Mouse (Mus musculus) CD4-positive helper T cell, adult 2 months (primary cell): ENCODE measurements around the gene Add3.
"Not testable (repeated sequence)": the region's sequence is repeated elsewhere in the genome, so short reads cannot be mapped to it uniquely, and the experiment has no call there.

Experiments used
- DNase-seq: peaks from one replicate; pipeline ENCODE4 v3.0.0-alpha.2; 2012; ENCODE audit warnings: low read depth, missing footprints, low spot score

Add3 gene

DNA sequence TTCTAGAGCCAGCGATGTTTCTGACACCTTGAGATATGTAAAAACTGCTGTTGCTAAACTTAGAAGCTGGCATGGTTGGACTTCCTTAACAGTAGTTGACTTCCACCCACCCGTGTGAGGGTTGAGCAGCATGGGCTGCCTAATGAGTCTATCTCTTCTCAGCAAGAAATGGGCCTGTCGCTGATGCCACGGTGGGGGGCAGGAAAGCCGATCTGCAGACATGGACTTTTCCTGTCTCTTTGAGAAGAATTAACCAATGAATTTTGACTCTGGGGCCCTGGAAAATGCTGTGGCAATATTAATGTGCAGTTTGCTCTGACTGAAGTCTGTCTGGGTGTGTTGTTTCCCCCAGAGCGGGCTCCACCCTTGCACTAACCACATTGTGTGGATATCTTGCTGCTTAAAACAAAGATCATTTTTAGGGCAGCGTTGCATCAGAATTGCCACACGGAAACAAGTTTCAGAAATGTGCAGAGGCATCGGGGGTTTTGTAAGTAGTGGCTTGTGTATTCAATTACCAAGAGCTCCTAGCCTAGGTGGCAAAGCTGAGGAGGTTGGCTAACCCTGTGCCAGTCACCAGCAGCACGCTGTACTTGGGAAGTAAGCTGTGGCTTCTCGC is 53.8 kb downstream of the Add3 start:
- DNase-seq: peak; percentile 84

DNA sequence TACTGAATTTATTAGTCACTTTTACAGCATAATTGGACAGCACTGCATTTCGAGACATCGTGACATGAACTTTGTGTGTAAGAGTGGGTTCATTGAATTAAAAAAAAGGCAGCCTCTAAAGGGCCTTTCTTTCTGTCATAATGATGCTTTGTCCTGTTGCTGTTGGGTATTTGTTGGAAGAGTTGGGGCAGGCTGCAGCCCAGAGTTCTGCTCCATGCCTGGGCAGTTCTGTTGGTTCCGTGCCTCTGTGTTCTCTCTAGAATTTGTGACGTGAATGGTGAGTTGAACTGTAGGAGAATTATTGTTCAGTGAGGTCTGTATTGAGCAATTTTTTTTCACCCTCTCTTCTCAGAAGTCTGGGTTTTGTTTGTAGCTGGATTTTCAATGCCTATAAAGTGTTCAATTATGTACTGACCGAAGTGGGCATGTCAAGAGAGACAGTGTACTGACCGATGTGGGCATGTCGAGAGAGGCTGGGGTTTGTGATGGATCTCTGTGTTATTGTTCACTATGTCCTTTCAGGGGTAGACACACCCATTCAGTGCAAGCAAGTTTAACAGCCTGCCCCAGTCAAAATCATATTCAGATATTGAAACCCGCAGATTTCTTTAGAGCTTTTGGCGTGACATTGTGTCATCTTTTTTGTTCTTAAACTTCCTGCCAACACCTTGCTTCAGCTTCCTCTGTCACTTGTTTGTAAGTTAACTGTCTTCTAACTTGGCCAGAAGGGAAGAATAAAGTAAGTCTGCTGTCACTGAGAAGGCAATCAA is 54.7 kb downstream of the Add3 start:
- peak; percentile 69 for DNase-seq

DNA sequence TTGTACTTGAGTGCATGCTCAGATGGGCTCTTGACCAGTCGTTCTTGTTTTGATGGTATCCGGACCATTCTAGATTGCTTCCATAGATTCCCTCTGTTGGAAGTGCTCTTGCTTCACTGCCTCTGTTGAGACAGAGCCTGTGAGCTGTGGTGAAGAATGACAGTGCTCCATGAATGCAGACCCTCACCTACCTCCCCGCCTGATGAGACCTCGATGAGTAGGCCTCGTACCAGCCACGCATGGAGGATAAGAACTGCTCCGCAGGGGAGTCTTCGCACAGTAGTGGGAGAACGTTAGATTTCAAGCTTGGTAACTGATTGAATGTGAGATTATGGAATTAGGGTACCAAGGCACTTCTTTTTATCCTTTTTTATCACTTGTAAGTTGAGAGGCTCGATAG is 56.7 kb downstream of the Add3 start:
- no peak for DNase-seq

DNA sequence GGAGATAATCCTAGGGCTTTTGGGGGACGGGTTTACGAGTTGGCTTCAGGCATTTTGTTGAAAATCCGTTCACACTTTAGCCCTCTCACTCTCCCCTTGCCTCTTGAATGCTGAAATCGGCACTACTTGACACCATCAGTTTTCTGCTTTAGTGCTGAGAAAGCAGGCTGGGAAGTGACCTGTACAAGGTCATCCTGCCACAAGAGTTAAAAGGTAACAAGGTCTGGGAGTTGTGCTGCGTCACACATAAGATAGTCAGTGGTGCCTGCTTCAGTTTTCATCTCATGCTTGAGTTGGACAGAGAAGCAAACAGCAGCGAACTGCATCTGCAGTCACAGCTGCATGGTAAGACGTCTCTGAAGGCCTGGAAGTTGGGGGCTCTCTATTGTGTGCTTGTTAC is 57.5 kb downstream of the Add3 start:
- no peak for DNase-seq

DNA sequence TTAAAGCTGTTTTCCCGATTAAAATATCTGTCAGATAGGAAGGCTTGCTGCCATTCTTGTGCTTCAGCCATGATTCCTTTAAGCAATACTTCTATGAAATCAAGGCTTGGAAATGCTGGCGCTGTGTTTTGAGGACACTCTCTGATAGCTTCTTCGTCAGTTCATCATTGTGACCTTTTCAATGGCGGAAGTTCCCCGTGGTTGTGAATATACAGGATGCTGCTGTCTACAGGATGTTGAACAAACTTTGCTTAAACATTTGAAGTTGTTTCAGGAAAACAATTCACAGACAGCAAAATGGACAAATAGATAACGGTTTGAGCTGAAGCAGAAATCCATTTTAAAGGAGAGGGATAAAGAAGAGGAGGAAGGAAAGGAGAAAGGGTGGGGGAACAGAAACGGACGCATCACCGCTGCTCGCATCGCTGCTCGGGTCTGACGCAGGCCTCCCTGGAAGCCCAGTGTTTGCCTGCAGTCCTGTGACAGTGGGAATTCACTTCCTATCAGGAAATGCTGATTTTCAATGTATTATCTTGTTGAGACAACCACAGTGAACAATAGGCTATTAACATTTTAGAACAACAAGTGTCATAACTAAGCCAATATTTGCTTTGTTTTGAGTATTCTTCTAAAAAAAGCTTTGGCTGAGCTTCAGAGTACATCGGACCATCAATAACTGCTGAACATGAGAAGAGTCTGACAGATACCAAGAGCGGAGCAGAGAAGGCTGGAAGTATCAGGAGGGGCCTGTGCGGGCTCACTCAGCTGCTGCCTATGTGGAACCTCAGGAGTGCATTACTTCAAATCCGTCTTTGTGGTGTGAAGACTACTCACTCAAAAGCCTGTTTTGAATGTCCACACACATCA is 58.7 kb downstream of the Add3 start:
- DNase-seq: peak; percentile 68

DNA sequence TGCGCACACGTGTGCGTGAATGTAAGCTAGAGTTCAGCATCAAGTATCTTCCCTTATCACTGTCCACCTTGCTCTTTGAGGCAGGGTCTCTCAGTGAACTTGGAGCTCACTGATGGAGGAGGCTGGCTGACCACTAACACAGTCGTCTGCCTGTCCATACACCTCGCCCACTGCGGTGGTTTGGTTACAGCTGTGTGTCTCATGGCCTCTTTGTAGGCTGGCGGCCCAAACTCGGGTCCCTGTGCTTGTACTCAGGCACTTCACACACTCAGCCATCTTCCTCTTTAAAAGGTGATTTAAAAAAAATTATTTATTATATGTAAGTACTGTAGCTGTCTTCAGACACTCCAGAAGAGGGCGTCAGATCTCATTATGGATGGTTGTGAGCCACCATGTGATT is 59.5 kb downstream of the Add3 start:
- DNase-seq: no peak

DNA sequence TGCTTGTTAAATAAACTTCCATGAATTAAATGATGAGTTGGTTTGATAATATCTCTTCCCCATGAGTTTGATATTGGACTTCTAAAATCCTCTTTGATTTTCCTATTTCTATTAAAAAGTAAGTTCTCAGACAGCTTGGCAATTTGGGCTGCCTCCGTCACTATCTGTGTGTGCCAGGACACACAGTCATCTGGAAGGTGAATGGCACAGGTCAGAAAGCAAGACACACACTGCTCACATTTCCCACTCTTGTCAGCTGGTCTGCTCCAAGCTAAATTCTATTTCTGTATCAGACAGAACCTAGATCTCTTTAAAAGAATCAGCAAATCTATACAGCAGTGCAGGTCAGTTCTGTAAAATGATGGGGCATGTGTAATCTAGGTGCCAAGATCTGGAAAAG is 61.9 kb downstream of the Add3 start:
- DNase-seq: no peak

DNA sequence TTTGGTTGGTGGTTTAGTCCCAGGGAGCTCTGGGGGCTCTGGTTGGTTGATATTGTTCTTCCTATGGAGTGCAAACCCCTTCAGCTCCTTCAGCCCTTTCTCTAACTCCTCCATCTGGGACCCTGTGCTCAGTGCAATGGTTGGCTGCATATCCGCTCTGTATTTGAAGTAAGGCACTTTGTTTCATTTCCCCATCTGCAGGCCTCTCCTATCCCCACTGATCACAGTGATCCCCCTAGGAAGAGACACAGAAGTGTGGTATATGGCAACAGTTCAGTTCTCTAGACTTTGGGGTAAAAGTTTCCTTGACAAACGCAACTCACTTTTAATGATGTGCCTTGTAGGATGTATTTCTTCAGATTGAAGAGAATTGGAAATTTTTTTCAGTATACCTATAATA is 66.7 kb downstream of the Add3 start:
- DNase-seq: no peak

DNA sequence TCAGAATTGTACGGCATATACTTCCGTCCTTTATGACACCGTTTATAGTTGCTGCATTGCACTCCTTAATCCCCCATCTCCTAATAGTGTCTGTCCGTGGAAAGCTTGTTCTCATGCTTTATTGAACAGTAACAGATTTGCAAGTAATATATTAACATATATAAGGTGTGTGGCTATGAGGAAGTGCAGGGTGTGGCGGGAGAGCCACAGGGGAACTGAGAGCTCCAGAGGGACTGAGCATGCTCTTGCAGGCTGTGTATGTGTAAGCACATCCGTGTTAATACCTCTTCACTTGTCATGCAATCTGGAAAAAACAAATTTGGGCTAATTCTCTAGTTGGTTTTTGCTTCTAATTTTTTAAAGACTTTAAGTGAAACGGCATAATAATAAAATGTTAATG is 68.6 kb downstream of the Add3 start:
- no peak for DNase-seq

DNA sequence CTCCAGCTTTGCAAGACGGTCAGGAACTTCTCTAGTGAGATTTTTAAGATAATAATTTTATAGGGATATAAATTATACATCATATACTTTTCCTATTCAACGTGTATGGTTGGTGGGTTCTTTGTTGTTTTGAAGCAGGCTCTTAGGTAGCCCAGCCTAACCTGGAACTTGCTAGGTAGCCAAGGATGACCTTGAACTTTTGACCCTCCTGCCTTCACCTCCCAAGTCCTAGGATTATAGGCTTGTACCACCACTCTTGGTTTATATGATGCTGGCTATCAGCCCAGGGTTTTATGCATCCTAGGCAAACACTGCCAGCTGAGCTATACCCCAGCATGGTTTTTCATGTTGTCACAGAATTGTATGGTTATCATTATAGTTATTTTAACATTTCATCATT is 70.0 kb downstream of the Add3 start:
- no peak for DNase-seq

DNA sequence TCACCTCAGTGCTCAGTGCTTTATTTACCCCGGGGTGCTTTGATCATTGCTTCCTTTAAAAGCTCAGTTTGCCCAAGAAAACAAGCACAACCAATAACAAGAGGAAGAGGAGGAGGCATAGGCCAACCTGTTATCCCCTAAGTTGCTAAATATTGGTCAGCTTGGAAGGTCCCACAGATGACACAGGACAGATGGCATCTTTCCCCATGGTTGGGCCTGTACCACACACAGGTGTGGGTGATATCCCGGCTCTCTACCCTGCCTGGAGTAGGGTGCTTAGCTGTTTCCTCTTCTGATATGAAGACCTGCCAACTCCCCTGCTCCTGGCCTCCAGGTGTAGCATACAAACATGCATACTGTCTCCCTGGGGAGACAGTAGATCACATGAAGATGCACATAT is 75.1 kb downstream of the Add3 start:
- DNase-seq: no peak

DNA sequence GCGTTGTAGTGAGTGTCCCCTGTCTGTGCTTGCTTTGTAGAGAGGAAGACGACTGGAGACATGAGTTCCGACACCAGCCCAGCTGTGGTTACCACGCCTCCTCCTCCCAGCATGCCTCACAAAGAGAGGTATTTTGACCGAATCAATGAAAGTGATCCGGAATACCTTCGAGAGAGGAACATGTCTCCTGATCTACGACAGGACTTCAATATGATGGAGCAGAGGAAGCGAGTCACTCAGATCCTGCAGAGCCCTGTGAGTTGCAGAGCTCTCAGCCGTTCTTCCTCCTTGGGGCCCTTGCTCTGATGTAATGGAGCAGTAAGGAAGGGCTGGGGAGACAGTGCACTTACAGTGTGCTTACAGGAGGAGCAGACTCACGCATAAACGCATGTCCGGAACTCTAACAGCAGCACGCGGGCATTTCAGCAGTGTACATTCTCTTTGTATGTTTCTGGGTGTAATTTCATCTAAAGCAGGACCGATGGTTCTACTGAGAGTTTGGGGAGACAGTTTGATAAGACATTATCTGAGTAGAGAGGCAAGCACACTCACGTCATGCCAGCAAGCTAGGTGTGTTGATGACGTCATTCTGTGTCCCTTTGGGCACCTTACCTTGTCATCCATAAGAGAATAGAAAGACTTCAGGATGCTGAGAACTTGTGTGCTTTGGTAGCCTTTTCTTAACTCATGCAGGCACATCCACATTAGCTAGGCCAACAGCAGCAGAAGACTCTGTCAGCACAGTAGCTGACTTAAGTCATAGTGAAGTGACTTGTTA is 76.7 kb downstream of the Add3 start:
- DNase-seq: peak; percentile 60

DNA sequence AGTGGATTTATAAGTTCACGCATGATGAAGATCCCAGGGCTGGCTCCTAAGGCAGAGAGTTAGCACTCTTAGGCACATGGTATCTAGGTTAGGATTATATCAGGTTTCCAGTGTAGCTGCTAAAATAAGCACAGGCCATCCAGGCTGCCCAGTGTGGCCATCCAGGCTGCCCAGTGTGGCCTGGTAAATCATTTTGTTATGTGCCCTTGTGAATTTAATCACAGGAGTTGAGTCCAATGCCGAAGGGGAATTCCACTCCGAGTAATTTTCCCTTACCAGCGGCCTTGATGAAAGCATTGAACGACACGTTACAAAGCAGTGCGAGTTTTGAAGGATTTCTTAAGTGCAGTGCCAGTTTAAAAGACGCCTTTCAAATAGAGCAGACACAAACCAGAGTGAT is 77.6 kb downstream of the Add3 start:
- DNase-seq: no peak

DNA sequence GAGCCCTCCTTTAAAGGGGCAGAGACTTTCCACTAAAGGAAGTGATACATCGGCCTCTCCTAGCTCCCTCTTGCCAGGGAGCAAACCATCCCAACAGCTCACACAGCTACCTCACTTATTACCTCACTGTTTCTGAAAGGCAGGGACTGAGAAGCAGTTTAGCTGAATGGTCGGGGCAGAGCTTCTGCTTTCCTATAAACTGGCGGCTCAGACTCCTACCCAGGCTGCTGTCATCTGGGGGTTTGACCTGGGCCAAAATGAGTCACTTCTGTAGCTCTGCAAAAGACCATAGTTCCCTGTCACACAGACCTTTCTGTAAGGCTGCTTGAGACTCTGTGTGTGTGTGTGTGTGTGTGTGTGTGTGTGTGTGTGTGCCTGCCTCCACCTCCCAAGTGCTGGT is 79.1 kb downstream of the Add3 start:
- no peak for DNase-seq

DNA sequence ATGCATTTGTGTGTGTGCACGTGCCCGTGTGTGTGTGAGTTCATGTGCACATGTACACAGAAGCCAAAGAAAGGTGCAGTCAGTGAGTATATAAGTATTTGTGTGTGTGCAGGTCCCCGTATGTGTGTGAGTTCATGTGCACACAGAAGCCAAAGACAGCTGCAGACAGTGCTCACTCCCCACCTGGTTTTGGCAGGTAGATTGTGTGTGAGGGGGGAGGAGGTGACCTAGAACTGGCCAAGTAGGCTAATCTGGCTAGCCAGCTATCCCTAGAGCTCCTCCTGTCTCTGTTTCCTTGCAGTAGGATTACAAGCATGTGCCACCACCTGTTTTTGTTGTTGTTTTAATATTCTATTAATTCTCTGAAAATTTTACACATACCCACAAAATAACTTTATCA is 80.9 kb downstream of the Add3 start:
- DNase-seq: no peak

DNA sequence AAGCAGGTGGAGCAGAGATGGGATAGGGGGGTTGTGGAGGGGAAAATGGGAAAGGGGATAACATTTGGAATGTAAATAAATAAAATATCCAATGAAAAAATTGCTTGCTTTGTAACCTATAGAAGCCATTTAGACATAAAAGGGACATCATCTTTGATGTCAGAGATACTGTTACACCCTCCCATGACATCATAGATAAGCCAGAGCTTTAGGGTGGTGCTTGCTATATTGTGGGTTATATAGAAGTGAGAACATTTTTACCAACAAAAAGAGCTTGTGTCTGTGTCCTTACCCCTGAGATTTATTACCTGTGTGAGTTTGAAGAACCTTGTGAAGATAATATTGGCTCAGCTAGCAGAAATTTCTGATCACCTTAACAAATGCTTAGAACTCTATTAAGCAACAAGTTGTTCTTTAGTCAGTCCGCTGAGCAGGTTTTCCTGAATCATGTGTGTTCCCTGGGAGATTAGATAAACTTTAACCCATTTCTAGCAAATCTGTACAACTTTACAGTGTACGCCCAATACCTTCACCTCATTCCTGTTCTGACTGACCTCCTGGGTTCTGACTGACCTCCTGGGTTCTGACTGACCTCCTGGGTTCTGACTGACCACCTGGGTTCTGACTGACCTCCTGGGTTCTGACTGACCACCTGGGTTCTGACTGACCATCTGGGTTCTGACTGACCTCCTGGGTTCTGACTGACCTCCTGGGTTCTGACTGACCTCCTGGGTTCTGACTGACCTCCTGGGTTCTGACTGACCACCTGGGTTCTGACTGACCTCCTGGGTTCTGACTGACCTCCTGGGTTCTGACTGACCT is 85.2 kb downstream of the Add3 start:
- not testable (repeated sequence) for DNase-seq

DNA sequence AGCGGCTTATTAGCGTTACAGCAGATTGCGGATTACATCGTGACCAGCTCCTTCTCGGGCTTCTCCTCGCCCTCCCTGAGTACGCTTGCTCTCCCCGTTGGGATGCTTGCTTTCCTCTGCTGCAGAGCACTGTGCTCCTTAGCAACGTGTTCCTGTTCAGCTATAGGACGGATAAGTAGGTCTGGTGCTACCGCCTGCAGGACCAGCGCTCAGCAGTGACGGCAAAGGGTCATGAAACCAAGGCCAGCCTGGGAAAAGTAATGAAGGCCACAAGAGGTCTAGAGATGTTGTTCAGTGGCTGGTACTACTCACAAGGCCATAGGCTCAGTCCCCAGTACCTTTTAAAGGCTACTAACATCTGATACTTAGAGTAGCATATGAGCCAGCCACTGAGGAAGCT is 86.4 kb downstream of the Add3 start:
- DNase-seq: no peak

DNA sequence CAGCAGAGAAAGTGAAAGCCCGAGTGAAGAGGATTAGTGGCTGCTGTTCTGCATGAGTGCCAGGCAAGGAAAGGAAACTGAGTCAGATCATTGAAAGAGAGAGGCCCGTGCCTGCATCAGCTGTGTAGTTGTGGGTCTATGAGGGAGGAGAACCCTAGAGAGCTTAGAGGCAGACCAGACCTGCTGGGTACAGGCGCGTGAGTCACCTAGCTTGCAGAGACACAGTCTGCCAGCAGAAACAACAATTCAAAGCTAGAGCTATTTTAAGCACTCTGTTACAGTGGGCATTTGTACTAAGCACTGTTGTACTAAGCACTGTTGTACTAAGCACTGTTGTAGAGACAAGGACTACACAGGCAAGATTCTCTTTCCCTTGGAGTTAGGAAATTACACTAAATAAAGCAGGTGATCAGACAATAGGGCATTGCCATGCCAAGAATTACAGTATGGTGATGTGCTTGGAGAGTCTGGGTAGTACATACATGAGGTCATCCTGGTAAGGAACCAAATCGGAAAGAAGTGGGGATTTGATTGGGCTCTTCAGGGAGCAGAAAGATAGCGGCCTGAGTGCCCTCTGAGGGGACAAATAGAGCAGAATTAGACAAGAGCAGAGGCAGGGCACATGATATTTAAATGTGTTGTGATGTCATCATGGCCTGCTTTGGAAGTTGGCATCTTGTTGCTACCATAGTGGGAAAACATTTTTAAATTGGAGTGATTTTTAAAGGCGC is 88.0 kb downstream of the Add3 start:
- DNase-seq: no peak

DNA sequence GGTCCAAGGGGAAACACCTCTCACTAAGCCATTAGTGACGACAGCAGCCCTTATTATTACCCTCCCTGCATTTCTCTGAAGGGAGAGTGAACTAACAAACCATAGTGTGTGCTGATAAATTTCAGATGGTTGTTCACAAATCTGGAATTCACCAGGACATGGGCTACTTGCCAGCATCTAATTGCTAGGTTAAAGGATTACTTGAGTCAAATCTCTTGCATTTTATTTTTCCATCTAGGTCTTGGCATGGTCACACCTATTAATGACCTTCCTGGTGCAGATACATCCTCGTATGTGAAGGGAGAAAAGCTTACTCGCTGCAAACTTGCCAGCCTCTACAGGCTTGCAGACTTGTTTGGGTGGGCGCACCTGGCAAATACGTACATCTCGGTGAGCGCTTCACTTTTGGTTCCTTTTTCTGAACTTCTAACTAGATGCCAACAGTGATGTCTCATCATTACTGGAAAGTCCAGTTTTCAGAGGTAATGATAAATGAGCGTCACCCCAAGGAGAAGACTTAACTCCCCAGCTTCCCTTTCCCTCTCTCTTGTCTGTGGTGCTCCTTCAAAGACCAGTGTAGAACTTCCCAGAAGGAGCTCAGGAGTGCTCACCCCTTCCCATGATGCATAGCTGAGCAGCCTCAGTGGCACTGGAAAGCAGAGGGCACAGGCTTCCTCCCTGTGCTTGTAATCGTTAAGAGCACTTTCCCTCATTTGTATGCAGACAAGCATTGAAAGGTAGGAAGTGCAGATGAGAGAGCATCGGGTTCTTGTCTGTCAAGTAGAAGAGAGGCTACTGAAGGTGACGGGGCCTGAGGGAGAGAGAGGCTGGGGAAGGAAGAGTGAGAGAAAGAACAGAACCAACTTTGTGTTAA is 90.9 kb downstream of the Add3 start:
- DNase-seq: no peak
